Mouse (Mus musculus): ENCODE measurements at regions not wholly inside any gene's neighbourhood (a gene's known extent, or its start where the extent isn't known, plus 50 kb on each side); places are given as distances from the start of the nearest gene placed in this dataset.

GRCm38 (mm10) chr6:31129987-31130386 is 171.1 kb upstream of the Klf14 start:
- TF ChIP-seq CTCF (IDR thresholded peaks at IDR 0.05; ENCODE audit: insufficient read depth, low read length), result no peak
- no peak for TF ChIP-seq POLR2A (IDR thresholded peaks at IDR 0.05; ENCODE audit: borderline replicate concordance, extremely low read depth, low read depth, low read length)

Measured in lung, adult 2 months (tissue).